8 mouse cellular contexts compared by ENCODE assay signal in the genomic region with DNA sequence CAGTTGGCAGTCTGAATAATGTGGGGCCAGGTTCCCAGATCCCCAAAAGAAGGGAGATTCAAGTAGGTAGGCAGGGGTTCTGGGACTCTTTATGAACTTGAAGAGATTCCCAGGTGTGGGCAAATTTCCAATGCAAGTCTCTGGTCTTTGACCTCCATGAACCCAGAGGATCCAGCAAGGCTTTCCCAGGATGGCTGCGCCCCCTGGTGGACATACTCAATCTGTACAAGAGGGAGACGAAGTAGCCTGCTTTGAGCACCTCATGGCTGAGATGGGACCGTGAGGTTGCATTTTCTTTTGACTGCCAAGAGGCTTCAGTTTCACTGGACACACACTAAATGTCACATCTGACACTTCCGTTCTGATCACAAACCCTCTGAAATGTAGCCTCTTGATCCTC. TPM values are rescaled to one million over a fixed set of nuclear protein-coding genes. Genes with fewer than 3 reads are reported as not detected.
DNase-seq lines count a peak whose midpoint lies in the region; ATAC-seq and TF ChIP-seq lines count a peak whose summit lies in the region.
"Had no signal": no experiment of that assay in that cellular context is flagged by ENCODE, and none has a peak within 500 bp of the region (broad histone marks: within the 10 kb centered on the region; RNA-seq: fewer than 3 reads in every experiment).

No protein-coding gene starts in this region.

- TF ChIP-seq POLR2A in small intestine, adult 2 months (IDR thresholded peaks at IDR 0.05; ENCODE audit: low read depth, low read length), result no peak

- peaks cover 63% of the 10 kb centered on the region for H3K4me1 ChIP-seq in E14TG2a.4 (replicated peaks; ENCODE audit: low read depth, low read length)
- peaks cover 29% of the 10 kb centered on the region for H3K4me1 ChIP-seq in lung, embryonic 15.5 days
- H3K4me1 ChIP-seq in small intestine, adult 2 months (ENCODE audit: control insufficient read depth, insufficient read depth, insufficient read length, low read length), result peaks cover 13% of the 10 kb centered on the region

- H3K9ac ChIP-seq in lung, embryonic 15.5 days, result no peak overlapping the region

- TF ChIP-seq CTCF in E14TG2a.4 (conservative IDR thresholded peaks at IDR 0.05; ENCODE audit: low read length), result peak; percentile 74
- peak; percentile 98; the same call in 1 of the 2 replicates for TF ChIP-seq CTCF in small intestine, adult 2 months (IDR thresholded peaks at IDR 0.05; ENCODE audit: extremely low read depth, insufficient read length, insufficient replicate concordance, low read depth, low read length)

- WGBS in lung, embryonic 15.5 days, result 9% methylated on average over 4 of the region's 4 CpGs
- WGBS in small intestine, adult 2 months, result under 1% methylated on average over 4 of the region's 4 CpGs

- H3K27me3 ChIP-seq in E14TG2a.4 (ENCODE audit: insufficient read depth, low read length), result peaks cover 22% of the 10 kb centered on the region
- H3K27me3 ChIP-seq in lung, embryonic 15.5 days, result 0 out of 2 replicates have a peak, but pooled peaks cover 3% of the 10 kb centered on the region
- no peaks in the 10 kb centered on the region; the same call in 1 of the 2 replicates for H3K27me3 ChIP-seq in small intestine, adult 2 months (ENCODE audit: control insufficient read depth, insufficient read depth, low read length)

- ATAC-seq in activated CD4-positive, CD25-positive, alpha-beta regulatory T cell, adult 4 months, result peak; percentile 78
- peak; percentile 85 for ATAC-seq in common myeloid progenitor, adult 5-6 weeks (replicated peaks; ENCODE audit: low read depth, poor library complexity, severe bottlenecking)
- ATAC-seq in lung, embryonic 15.5 days (ENCODE audit: borderline replicate concordance, extremely low read depth, low FRiP score, low TSS enrichment), result no peak

- peak; percentile 68 to 83 for DNase-seq in heart, adult 9 months (ENCODE audit: low spot score in 2 of 2)
- peak; percentile 39 to 70 for DNase-seq in layer of hippocampus, adult 8-10 months (ENCODE audit: low spot score in 2 of 2)

- no peak overlapping the region for H3K4me3 ChIP-seq in E14TG2a.4 (replicated peaks; ENCODE audit: low read length)
- no peak overlapping the region for H3K4me3 ChIP-seq in lung, embryonic 15.5 days
- H3K4me3 ChIP-seq in small intestine, adult 2 months (ENCODE audit: low read depth, low read length), result no peak overlapping the region
- H3K4me3 ChIP-seq: myocyte had no signal

- no peak overlapping the region for H3K4me2 ChIP-seq in lung, embryonic 15.5 days

- peak overlapping the region; percentile 59; the same call in 1 of the 2 replicates for H3K27ac ChIP-seq in lung, embryonic 15.5 days
- no peak overlapping the region for H3K27ac ChIP-seq in small intestine, adult 2 months (ENCODE audit: insufficient read depth, low read depth, low read length)

- no peaks in the 10 kb centered on the region for H3K9me3 ChIP-seq in E14TG2a.4 (ENCODE audit: low read length)
- no peaks in the 10 kb centered on the region for H3K9me3 ChIP-seq in lung, embryonic 15.5 days

- H3K36me3 ChIP-seq in E14TG2a.4 (ENCODE audit: insufficient read depth, low read length), result peaks cover 86% of the 10 kb centered on the region
- H3K36me3 ChIP-seq in lung, embryonic 15.5 days, result peaks cover 52% of the 10 kb centered on the region
- H3K36me3 ChIP-seq in small intestine, adult 2 months (ENCODE audit: control insufficient read depth, insufficient read depth, low read length), result no peaks in the 10 kb centered on the region; the same call in 1 of the 2 replicates

RNA-seq across cellular contexts. Expression of a gene that starts 9.1 kb away (rescaled TPM):
- polyA plus RNA-seq in activated CD4-positive, CD25-positive, alpha-beta regulatory T cell, adult 4 months (2017; shearing (Covaris generic)), result under 1 TPM; 0.20 to 0.57 TPM
- 0.58 and 2.2 TPM in 2 replicates for total RNA-seq in common myeloid progenitor, adult 5-6 weeks (2017)
- 1 to 10 TPM; 1.0 to 2.6 (median 1.4) TPM for total RNA-seq in layer of hippocampus, adult 8-10 months (2022)
- polyA plus RNA-seq in lung, embryonic 15.5 days (2015; fragmentation: Nextera tagmentation; extraction: Ambion mirVana), result 28.7 and 29.3 TPM in 2 replicates
- 8.1 TPM in 2 replicates for polyA plus RNA-seq in small intestine, adult 2 months (2012; rRNA removed)

RNA-seq across cellular contexts. Expression of a gene that starts 14.6 kb away (rescaled TPM):
- polyA plus RNA-seq in activated CD4-positive, CD25-positive, alpha-beta regulatory T cell, adult 4 months (2017; shearing (Covaris generic)), result 1 to 10 TPM; 1.3 to 1.4 TPM
- 0.05 TPM in 1 of 2 replicates, not detected in the other for total RNA-seq in common myeloid progenitor, adult 5-6 weeks (2017)
- total RNA-seq in layer of hippocampus, adult 8-10 months (2022), result under 1 TPM in 2 of 4 experiments, not detected in 2; 0.73 to 0.85 TPM
- polyA plus RNA-seq in lung, embryonic 15.5 days (2015; fragmentation: Nextera tagmentation; extraction: Ambion mirVana), result 0.29 and 0.36 TPM in 2 replicates
- 10.2 and 15.4 TPM in 2 replicates for polyA plus RNA-seq in small intestine, adult 2 months (2012; rRNA removed)
- polyA plus RNA-seq: myocyte had no signal

RNA-seq across cellular contexts. Expression of a gene that starts 32.7 kb away (rescaled TPM):
- polyA plus RNA-seq in activated CD4-positive, CD25-positive, alpha-beta regulatory T cell, adult 4 months (2017; shearing (Covaris generic)), result under 1 TPM; 0.17 to 0.36 TPM
- total RNA-seq in common myeloid progenitor, adult 5-6 weeks (2017), result 0.78 and 0.82 TPM in 2 replicates
- total RNA-seq in layer of hippocampus, adult 8-10 months (2022), result 10 to 100 TPM; 18.1 to 22.7 (median 19.8) TPM
- polyA plus RNA-seq in lung, embryonic 15.5 days (2015; fragmentation: Nextera tagmentation; extraction: Ambion mirVana), result 40.4 and 45.7 TPM in 2 replicates
- polyA plus RNA-seq in small intestine, adult 2 months (2012; rRNA removed), result 58.8 and 156 TPM in 2 replicates

RNA-seq across cellular contexts. Expression of a gene that starts 51.6 kb away (rescaled TPM):
- polyA plus RNA-seq in activated CD4-positive, CD25-positive, alpha-beta regulatory T cell, adult 4 months (2017; shearing (Covaris generic)), result 100 to 1,000 TPM in 1 of 2 experiments, 10 to 100 TPM in 1; 89.2 to 117 TPM
- 51.3 and 54.3 TPM in 2 replicates for total RNA-seq in common myeloid progenitor, adult 5-6 weeks (2017)
- 10 to 100 TPM; 62.9 to 80.4 (median 72.9) TPM for total RNA-seq in layer of hippocampus, adult 8-10 months (2022)
- 161 and 164 TPM in 2 replicates for polyA plus RNA-seq in lung, embryonic 15.5 days (2015; fragmentation: Nextera tagmentation; extraction: Ambion mirVana)
- polyA plus RNA-seq in small intestine, adult 2 months (2012; rRNA removed), result 32.3 and 57.1 TPM in 2 replicates

Comparison
In these comparisons a context has a peak if more than half of its experiments do, and no peak if none do; other contexts are left out.
1. RNA of a gene that starts 32.7 kb away (polyA plus RNA-seq): 58.8 to 156 TPM in small intestine, adult 2 months and 40.4 to 45.7 TPM in lung, embryonic 15.5 days; 0.17 to 0.36 TPM in activated CD4-positive, CD25-positive, alpha-beta regulatory T cell, adult 4 months; every median in the first group is over 10 times any median in the second.